Mouse (Mus musculus): ENCODE data around the gene Gm20458.

GRCm38 (mm10) chr2:164458535-164458934 lies 2.2 kb upstream of the Gm20458 start:
- TF ChIP-seq TAL1 (IDR thresholded peaks at IDR 0.05; ENCODE audit: low read length) (no peak), GATA1 (IDR thresholded peaks at IDR 0.05; ENCODE audit: low read length) (no peak)

Data from erythroblast, embryonic 14.5 days (primary cell).